Mouse (Mus musculus) erythroblast, embryonic 14.5 days (primary cell): ENCODE measurements around the gene Asgr1.

Experiments
- GATA1 ChIP-seq: IDR thresholded peaks from 2 replicates; pipeline ENCODE4 v1.6.1; 2012; ENCODE audit warnings: low read length, inconsistent platforms, mixed read lengths
- TAL1 ChIP-seq: IDR thresholded peaks from 3 replicates; pipeline ENCODE4 v1.6.1; 2012; ENCODE audit warnings: low read length, inconsistent platforms, mixed read lengths

DNA sequence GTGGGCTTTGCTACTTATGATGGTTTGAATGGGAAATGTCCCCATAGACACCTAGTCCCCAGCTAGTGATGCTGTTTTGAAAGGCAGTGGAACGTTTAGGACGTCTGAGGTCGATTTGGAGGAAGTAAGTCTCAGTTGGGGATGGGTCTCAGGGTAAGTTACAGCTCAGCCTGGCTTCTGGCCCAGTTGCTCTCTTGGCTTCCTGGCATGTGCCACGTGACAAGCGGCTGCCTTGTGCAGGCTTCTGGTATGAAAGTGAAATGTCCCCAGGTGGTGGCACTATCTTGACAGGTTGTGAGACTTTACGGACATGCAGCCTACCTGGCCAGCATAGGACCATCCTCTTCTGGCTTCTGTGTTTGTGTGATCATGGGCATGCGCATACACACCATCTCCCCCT lies 26.0 kb downstream of the Asgr1 start:
- TF ChIP-seq TAL1 (no peak), GATA1 (no peak)
